ENCODE assay signal across 21 mouse cellular contexts in the genomic region with DNA sequence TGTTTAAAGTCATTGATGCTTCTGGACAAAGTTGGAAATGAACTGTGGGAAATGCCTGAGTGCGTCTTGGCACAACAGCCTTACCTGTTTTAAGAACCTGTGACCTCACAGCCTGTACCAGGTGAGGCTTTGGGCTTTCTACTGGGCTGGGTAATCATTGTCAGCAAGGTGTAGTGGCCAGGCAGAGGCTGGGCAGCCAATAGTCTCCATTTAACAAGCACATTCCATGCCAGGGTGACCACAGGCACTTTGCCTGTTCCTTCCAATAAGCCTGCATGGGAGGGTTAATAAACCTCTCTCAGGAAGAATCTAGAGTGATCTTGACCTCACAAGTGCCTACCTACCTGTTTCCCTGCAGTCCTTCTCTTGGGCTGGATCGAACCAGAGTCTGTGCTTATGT. TPM values are rescaled to one million over a fixed set of nuclear protein-coding genes. Genes with fewer than 3 reads are reported as not detected.
A peak's percentile ranks its signal among the peaks of the same experiment; 100 is the strongest.
DNase-seq lines count a peak whose midpoint lies in the region; ATAC-seq and TF ChIP-seq lines count a peak whose summit lies in the region.
"Had no signal": no experiment of that assay in that cellular context is flagged by ENCODE, and none has a peak within 500 bp of the region (broad histone marks: within the 10 kb centered on the region; RNA-seq: fewer than 3 reads in every experiment).

No protein-coding gene starts in this region.

- WGBS in kidney, adult 2 months: 53% methylated on average over 2 of the region's 2 CpGs
- WGBS in kidney, embryonic 16.5 days: 86% methylated on average over 2 of the region's 2 CpGs
- 94% methylated on average over 2 of the region's 2 CpGs for WGBS in stomach, postnatal 0 days

- ATAC-seq in kidney, embryonic 16.5 days (ENCODE audit: low FRiP score, low TSS enrichment): no peak
- no peak for ATAC-seq in stomach, postnatal 0 days (ENCODE audit: low FRiP score, low TSS enrichment)
- ATAC-seq: forebrain, embryonic 15.5 days had no signal

- peak; percentile 87 for DNase-seq in kidney, adult 2 months
- DNase-seq in kidney, adult 8-10 months: peak; percentile 66 to 83
- peak; percentile 83 for DNase-seq in kidney, adult 9 months
- DNase-seq in kidney, postnatal 36 days: peak; percentile 64 to 78
- no peak for DNase-seq in stomach, postnatal 0 days (ENCODE audit: low spot score)
- DNase-seq: adrenal gland, adult 8-10 months; adrenal gland, postnatal 36 days; cerebellum, adult 8-10 months; cerebellum, postnatal 14 days; embryo, embryonic 11 days; gastrocnemius, postnatal 10 days; heart, adult 18-20 months; heart, postnatal 14 days had no signal

- H3K9me3 ChIP-seq in kidney, embryonic 16.5 days (ENCODE audit: low read length): no peaks in the 10 kb centered on the region
- H3K9me3 ChIP-seq in stomach, postnatal 0 days (ENCODE audit: control insufficient read depth, low read length): no peaks in the 10 kb centered on the region
- H3K9me3 ChIP-seq: embryonic facial prominence, embryonic 15.5 days; forebrain, embryonic 10.5 days; forebrain, embryonic 15.5 days; heart, embryonic 15.5 days had no signal

- H3K27me3 ChIP-seq in kidney, adult 2 months (replicated peaks; ENCODE audit: control insufficient read depth, insufficient read depth, low read length): no peaks in the 10 kb centered on the region
- no peaks in the 10 kb centered on the region for H3K27me3 ChIP-seq in kidney, embryonic 16.5 days (ENCODE audit: insufficient read depth, low read length)
- no peaks in the 10 kb centered on the region for H3K27me3 ChIP-seq in stomach, postnatal 0 days (ENCODE audit: control insufficient read depth, insufficient read depth, low read length)
- H3K27me3 ChIP-seq: embryonic facial prominence, embryonic 15.5 days; forebrain, embryonic 15.5 days; heart, embryonic 15.5 days had no signal

- H3K4me2 ChIP-seq in kidney, embryonic 16.5 days (replicated peaks; ENCODE audit: low read depth, low read length): no peak overlapping the region
- no peak overlapping the region for H3K4me2 ChIP-seq in stomach, postnatal 0 days (replicated peaks; ENCODE audit: low read depth)
- H3K4me2 ChIP-seq: embryonic facial prominence, embryonic 15.5 days; forebrain, embryonic 15.5 days; heart, embryonic 11.5 days; heart, embryonic 15.5 days; hindbrain, embryonic 14.5 days had no signal

- no peak overlapping the region for H3K4me3 ChIP-seq in kidney, adult 2 months (ENCODE audit: insufficient read depth, low read depth, low read length)
- no peak overlapping the region for H3K4me3 ChIP-seq in kidney, embryonic 16.5 days (ENCODE audit: low read length)
- no peak overlapping the region for H3K4me3 ChIP-seq in stomach, postnatal 0 days (ENCODE audit: low read depth, low read length)
- H3K4me3 ChIP-seq: embryonic facial prominence, embryonic 15.5 days; erythroblast, embryonic 14.5 days; forebrain, embryonic 10.5 days; forebrain, embryonic 15.5 days; heart, embryonic 15.5 days had no signal

- no peaks in the 10 kb centered on the region for H3K4me1 ChIP-seq in kidney, adult 2 months (ENCODE audit: control insufficient read depth, insufficient read depth, low read length)
- H3K4me1 ChIP-seq in kidney, embryonic 16.5 days (ENCODE audit: insufficient read depth, low read length): no peaks in the 10 kb centered on the region
- no peaks in the 10 kb centered on the region for H3K4me1 ChIP-seq in stomach, postnatal 0 days (replicated peaks; ENCODE audit: control insufficient read depth, insufficient read depth)
- H3K4me1 ChIP-seq: embryonic facial prominence, embryonic 15.5 days; forebrain, embryonic 10.5 days; forebrain, embryonic 15.5 days; heart, embryonic 15.5 days had no signal

- TF ChIP-seq POLR2A in kidney, adult 2 months (IDR thresholded peaks at IDR 0.05; ENCODE audit: low read depth, low read length): no peak

- no peak for TF ChIP-seq EP300 in stomach, postnatal 0 days (optimal IDR thresholded peaks at IDR 0.05)

- no peak overlapping the region for H3K27ac ChIP-seq in kidney, adult 2 months (ENCODE audit: insufficient read depth, low read depth, low read length)
- no peak overlapping the region for H3K27ac ChIP-seq in kidney, embryonic 16.5 days (ENCODE audit: low read length)
- no peak overlapping the region for H3K27ac ChIP-seq in stomach, postnatal 0 days (replicated peaks)
- H3K27ac ChIP-seq: embryonic facial prominence, embryonic 15.5 days; forebrain, embryonic 10.5 days; forebrain, embryonic 15.5 days; heart, embryonic 15.5 days; hindbrain, embryonic 14.5 days had no signal

- no peak overlapping the region for H3K9ac ChIP-seq in kidney, embryonic 16.5 days (replicated peaks; ENCODE audit: low read length)
- no peak overlapping the region for H3K9ac ChIP-seq in stomach, postnatal 0 days (ENCODE audit: low read length)
- H3K9ac ChIP-seq: embryonic facial prominence, embryonic 15.5 days; forebrain, embryonic 15.5 days; heart, embryonic 15.5 days; hindbrain, embryonic 14.5 days had no signal

- no peaks in the 10 kb centered on the region for H3K36me3 ChIP-seq in kidney, adult 2 months (ENCODE audit: control insufficient read depth, insufficient read depth, low read length)
- no peaks in the 10 kb centered on the region for H3K36me3 ChIP-seq in kidney, embryonic 16.5 days (ENCODE audit: insufficient read depth, low read length)
- H3K36me3 ChIP-seq in stomach, postnatal 0 days (ENCODE audit: control insufficient read depth, insufficient read depth, low read length): no peaks in the 10 kb centered on the region
- H3K36me3 ChIP-seq: embryonic facial prominence, embryonic 15.5 days; forebrain, embryonic 10.5 days; forebrain, embryonic 15.5 days; heart, embryonic 15.5 days had no signal

- TF ChIP-seq CTCF in kidney, adult 2 months (conservative IDR thresholded peaks at IDR 0.05; ENCODE audit: insufficient read depth, insufficient read length, low read depth, low read length): no peak
- no peak for TF ChIP-seq CTCF in stomach, postnatal 0 days (IDR thresholded peaks at IDR 0.05; ENCODE audit: low read depth)

RNA-seq across cellular contexts. Expression of a gene that starts 21.7 kb away (rescaled TPM):
- polyA plus RNA-seq in kidney, adult 2 months (2012; rRNA removed): 24.9 and 33.6 TPM in 2 replicates
- 33.1 and 38.4 TPM in 2 replicates for polyA plus RNA-seq in kidney, embryonic 16.5 days (2015; fragmentation: Nextera tagmentation; extraction: Ambion mirVana)
- 28.3 and 29.9 TPM in 2 replicates for polyA plus RNA-seq in stomach, postnatal 0 days (2015; fragmentation: Nextera tagmentation; extraction: Ambion mirVana)
